Mouse (Mus musculus): ENCODE measurements at regions not wholly inside any gene's neighbourhood (a gene's known extent, or its start where the extent isn't known, plus 50 kb on each side); places are given as distances from the start of the nearest gene placed in this dataset.

- no peak for ATAC-seq (replicated peaks; ENCODE audit: low FRiP score, poor library complexity, severe bottlenecking)
Observed at GRCm38 (mm10) chr3:61478861-61479584, 113.3 kb upstream of the B430305J03Rik start.

- ATAC-seq (replicated peaks; ENCODE audit: low FRiP score, poor library complexity, severe bottlenecking) = no peak
Observed at GRCm38 (mm10) chr3:61475018-61475417, 109.3 kb upstream of the B430305J03Rik start.

- 0 out of 2 replicates have a peak, but pooled peaks have one; percentile 42 for ATAC-seq (replicated peaks; ENCODE audit: low FRiP score, poor library complexity, severe bottlenecking)
Observed at GRCm38 (mm10) chr3:61467158-61467557, 101.4 kb upstream of the B430305J03Rik start.

GRCm38 (mm10) chr3:61466641-61467040, 100.9 kb upstream of the B430305J03Rik start:
- ATAC-seq (replicated peaks; ENCODE audit: low FRiP score, poor library complexity, severe bottlenecking) = no peak

GRCm38 (mm10) chr3:61460076-61460475, 94.3 kb upstream of the B430305J03Rik start:
- ATAC-seq (replicated peaks; ENCODE audit: low FRiP score, poor library complexity, severe bottlenecking) = no peak

GRCm38 (mm10) chr3:61456598-61456997, 90.8 kb upstream of the B430305J03Rik start:
- no peak for ATAC-seq (replicated peaks; ENCODE audit: low FRiP score, poor library complexity, severe bottlenecking)

GRCm38 (mm10) chr3:61442000-61442739, 76.4 kb upstream of the B430305J03Rik start:
- no peak for ATAC-seq (replicated peaks; ENCODE audit: low FRiP score, poor library complexity, severe bottlenecking)

- ATAC-seq (replicated peaks; ENCODE audit: low FRiP score, poor library complexity, severe bottlenecking) = no peak
Observed at GRCm38 (mm10) chr3:61441445-61441844, 75.7 kb upstream of the B430305J03Rik start.

GRCm38 (mm10) chr3:61428713-61429112, 63.0 kb upstream of the B430305J03Rik start:
- ATAC-seq (replicated peaks; ENCODE audit: low FRiP score, poor library complexity, severe bottlenecking) = no peak

GRCm38 (mm10) chr3:61423945-61424344, 58.2 kb upstream of the B430305J03Rik start:
- no peak for ATAC-seq (replicated peaks; ENCODE audit: low FRiP score, poor library complexity, severe bottlenecking)

GRCm38 (mm10) chr3:61419706-61420105, 54.0 kb upstream of the B430305J03Rik start:
- no peak for ATAC-seq (replicated peaks; ENCODE audit: low FRiP score, poor library complexity, severe bottlenecking)

- ATAC-seq (replicated peaks; ENCODE audit: low FRiP score, poor library complexity, severe bottlenecking) = no peak
Observed at GRCm38 (mm10) chr3:61418096-61418495, 52.3 kb upstream of the B430305J03Rik start.

Measured in erythroid progenitor cell, adult 5-6 weeks (primary cell).